Mouse (Mus musculus) ES-Bruce4 (cell line): Measurements from ENCODE around the gene Ola1. TPM values are rescaled to one million over a fixed set of nuclear protein-coding genes. Genes with fewer than 3 reads are reported as not detected.

Experiments used
- H3K27ac ChIP-seq: 2 replicates; pipeline ENCODE4 v1.5.1; 2012; ENCODE audit warnings: low read length, inconsistent platforms; ENCODE audit not compliant: insufficient read depth
- H3K27me3 ChIP-seq: 2 replicates; pipeline ENCODE4 v1.6.1; 2012; ENCODE audit warnings: mild to moderate bottlenecking, low read length, inconsistent platforms; ENCODE audit not compliant: control insufficient read depth, poor library complexity, insufficient read depth, severe bottlenecking
- H3K36me3 ChIP-seq: 2 replicates; pipeline ENCODE4 v1.6.1; 2012; ENCODE audit warnings: inconsistent platforms, mild to moderate bottlenecking, low read length, moderate library complexity; ENCODE audit not compliant: control insufficient read depth, poor library complexity, insufficient read depth, severe bottlenecking
- H3K4me1 ChIP-seq: one replicate; pipeline ENCODE4 v1.8.1; 2011; ENCODE audit warnings: low read length; ENCODE audit not compliant: control insufficient read depth, insufficient read depth
- H3K4me3 ChIP-seq: 2 replicates; pipeline ENCODE4 v1.5.1; 2011; ENCODE audit warnings: low read depth, mild to moderate bottlenecking, low read length
- H3K9ac ChIP-seq: 2 replicates; pipeline ENCODE4 v1.6.1; 2012; ENCODE audit warnings: low read depth, mild to moderate bottlenecking, inconsistent platforms; ENCODE audit not compliant: poor library complexity, severe bottlenecking
- H3K9me3 ChIP-seq: replicated peaks from 2 replicates; pipeline ENCODE4 v1.6.1; 2012; ENCODE audit warnings: mild to moderate bottlenecking, low read length, inconsistent platforms; ENCODE audit not compliant: control insufficient read depth, poor library complexity, insufficient read depth, severe bottlenecking
- CTCF ChIP-seq: IDR thresholded peaks from one replicate; pipeline ENCODE4 v1.8.1; 2011; ENCODE audit warnings: low read depth, low read length
- EP300 ChIP-seq: IDR thresholded peaks from 2 replicates; pipeline ENCODE4 v1.6.1; 2011; ENCODE audit warnings: low read depth, low read length; ENCODE audit not compliant: insufficient read depth
- POLR2A ChIP-seq: IDR thresholded peaks from one replicate; pipeline ENCODE4 v1.8.1; 2011; ENCODE audit warnings: low read length; ENCODE audit not compliant: insufficient read depth
- polyA plus RNA-seq: library from polyadenylated mRNA; stranded (reverse); fragments of >200 nt; gene quantifications from 2 replicates; pipeline ENCODE4 v1.2.4, GENCODE M21; 2011; ENCODE audit warnings: low read depth; ENCODE audit not compliant: missing spikeins, insufficient read depth, insufficient read length

Ola1 gene
- polyA plus RNA-seq, 1 experiment, result 205 TPM

- Histone ChIP-seq H3K27ac (no peak overlapping the region), H3K4me1 (no peaks in the 10 kb centered on the region), H3K36me3 (no peaks in the 10 kb centered on the region), H3K27me3 (no peaks in the 10 kb centered on the region), H3K9me3 (no peaks in the 10 kb centered on the region), H3K4me3 (no peak overlapping the region), H3K9ac (no peak overlapping the region)
- no peak for TF ChIP-seq POLR2A
Observed at GRCm38 (mm10) chr2:73069223-73069825, 149.4 kb downstream of the Ola1 start.

GRCm38 (mm10) chr2:73066307-73067167 is 152.2 kb downstream of the Ola1 start:
- Histone ChIP-seq H3K27me3 (no peaks in the 10 kb centered on the region), H3K36me3 (no peaks in the 10 kb centered on the region), H3K27ac (no peak overlapping the region), H3K9ac (no peak overlapping the region), H3K9me3 (no peaks in the 10 kb centered on the region), H3K4me1 (peaks cover 2% of the 10 kb centered on the region), H3K4me3 (no peak overlapping the region)
- TF ChIP-seq EP300 (no peak), CTCF (peak; percentile 10), POLR2A (no peak)

GRCm38 (mm10) chr2:73063911-73064619 is 154.7 kb downstream of the Ola1 start:
- Histone ChIP-seq H3K4me3 (no peak overlapping the region), H3K27ac (no peak overlapping the region), H3K27me3 (no peaks in the 10 kb centered on the region), H3K36me3 (no peaks in the 10 kb centered on the region), H3K9ac (no peak overlapping the region), H3K9me3 (no peaks in the 10 kb centered on the region), H3K4me1 (peaks cover 2% of the 10 kb centered on the region)
- TF ChIP-seq POLR2A (no peak), CTCF (no peak), EP300 (no peak)

GRCm38 (mm10) chr2:73060259-73060585 is 158.5 kb downstream of the Ola1 start:
- no peaks in the 10 kb centered on the region for H3K27me3 ChIP-seq
- no peaks in the 10 kb centered on the region for H3K36me3 ChIP-seq
- no peaks in the 10 kb centered on the region for H3K9me3 ChIP-seq

GRCm38 (mm10) chr2:73059550-73060258 is 159.0 kb downstream of the Ola1 start:
- TF ChIP-seq EP300, result no peak
- peak; percentile 23 for TF ChIP-seq CTCF
- H3K9me3 ChIP-seq, result no peaks in the 10 kb centered on the region

More at GRCm38 (mm10) chr2:73060259-73060585, 158.5 kb downstream of the Ola1 start:
- Histone ChIP-seq H3K4me3 (no peak overlapping the region), H3K4me1 (peaks cover 2% of the 10 kb centered on the region), H3K9ac (no peak overlapping the region), H3K27ac (no peak overlapping the region)
- no peak for TF ChIP-seq POLR2A
- TF ChIP-seq CTCF, result no peak
- no peak for TF ChIP-seq EP300

DNA sequence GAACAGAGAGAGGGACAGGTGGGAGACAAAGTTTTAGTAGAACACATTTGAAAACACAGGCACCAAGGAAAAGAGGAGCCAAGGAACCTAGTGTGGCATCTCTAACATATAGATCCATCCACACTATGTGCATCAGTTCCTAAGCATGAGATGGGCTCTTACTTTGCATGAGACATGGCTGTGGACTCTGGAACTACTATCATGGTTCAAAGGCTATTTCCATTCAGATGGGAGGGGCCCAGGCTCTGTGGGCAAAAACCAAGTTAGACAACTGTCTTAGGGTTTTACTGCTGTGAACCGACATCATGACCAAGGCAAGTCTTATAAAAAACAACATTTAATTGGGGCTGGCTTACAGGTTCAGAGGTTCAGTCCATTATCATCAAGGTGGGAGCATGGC is 160.4 kb downstream of the Ola1 start:
- no peak overlapping the region for H3K27ac ChIP-seq
- H3K36me3 ChIP-seq, result no peaks in the 10 kb centered on the region
- H3K9ac ChIP-seq, result no peak overlapping the region
- TF ChIP-seq CTCF (no peak), POLR2A (no peak), EP300 (no peak)
- H3K4me3 ChIP-seq, result no peak overlapping the region
- H3K4me1 ChIP-seq, result peaks cover 2% of the 10 kb centered on the region
- no peaks in the 10 kb centered on the region for H3K27me3 ChIP-seq
- no peaks in the 10 kb centered on the region for H3K9me3 ChIP-seq

More at GRCm38 (mm10) chr2:73059550-73060258, 159.0 kb downstream of the Ola1 start:
- Histone ChIP-seq H3K27ac (no peak overlapping the region), H3K27me3 (no peaks in the 10 kb centered on the region), H3K4me1 (peaks cover 2% of the 10 kb centered on the region), H3K4me3 (no peak overlapping the region), H3K9ac (no peak overlapping the region), H3K36me3 (no peaks in the 10 kb centered on the region)
